Mouse (Mus musculus): ENCODE measurements around the gene Ptdss2. TPM values are rescaled to one million over a fixed set of nuclear protein-coding genes. Genes with fewer than 3 reads are reported as not detected.

Ptdss2 gene
- total RNA-seq (2014; rRNA removed) (24.5 and 24.9 TPM in 2 replicates), polyA plus RNA-seq (2015; fragmentation: Nextera tagmentation; extraction: Ambion mirVana) (70.5 and 78.3 TPM in 2 replicates)

DNA sequence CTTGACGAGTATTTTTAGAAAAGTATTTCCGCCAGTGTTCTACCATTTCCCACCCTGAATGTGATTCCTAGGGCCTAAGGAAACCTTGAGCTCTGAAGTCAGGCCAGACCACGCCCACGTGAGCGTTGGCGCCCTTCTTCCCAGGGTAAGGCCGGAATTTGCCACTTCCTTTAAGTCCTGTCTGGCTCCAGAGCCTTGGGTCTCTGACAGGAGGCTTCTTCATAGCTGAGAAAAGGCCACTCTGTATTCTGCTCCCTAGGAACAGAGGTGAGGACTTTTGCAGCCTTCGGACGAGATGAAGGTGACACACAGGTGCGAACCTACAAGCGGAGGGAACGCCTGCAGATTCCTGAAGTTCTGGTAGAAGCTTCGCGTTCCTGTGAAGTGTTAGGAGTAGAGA, at the start of gene Ptdss2:
TSS of gene Ptdss2 (plus strand) at position 138 of the 400 bp plus-strand sequence.
- DNase-seq (no peak), ATAC-seq (no peak)
- Histone ChIP-seq H3K9me3 (ENCODE audit: low read length) (no peaks in the 10 kb centered on the region), H3K9ac (peak within 1 kb of the TSS; percentile 57), H3K4me2 (ENCODE audit: low read depth) (peak within 1 kb of the TSS; percentile 67), H3K4me3 (ENCODE audit: low read depth, low read length) (peak within 1 kb of the TSS; percentile 42), H3K4me1 (ENCODE audit: insufficient read depth) (no peaks in the 10 kb centered on the region), H3K27me3 (ENCODE audit: insufficient read depth, low read length) (no peaks in the 10 kb centered on the region), H3K36me3 (ENCODE audit: insufficient read depth) (no peaks in the 10 kb centered on the region), H3K27ac (ENCODE audit: low read depth, low read length) (0 out of 2 replicates have a peak within 1 kb of the TSS, but pooled peaks have one; percentile 57)
- WGBS: 57% methylated on average over 14 of the region's 14 CpGs
- TF ChIP-seq CTCF (IDR thresholded peaks at IDR 0.05; ENCODE audit: low read depth): no peak

DNA sequence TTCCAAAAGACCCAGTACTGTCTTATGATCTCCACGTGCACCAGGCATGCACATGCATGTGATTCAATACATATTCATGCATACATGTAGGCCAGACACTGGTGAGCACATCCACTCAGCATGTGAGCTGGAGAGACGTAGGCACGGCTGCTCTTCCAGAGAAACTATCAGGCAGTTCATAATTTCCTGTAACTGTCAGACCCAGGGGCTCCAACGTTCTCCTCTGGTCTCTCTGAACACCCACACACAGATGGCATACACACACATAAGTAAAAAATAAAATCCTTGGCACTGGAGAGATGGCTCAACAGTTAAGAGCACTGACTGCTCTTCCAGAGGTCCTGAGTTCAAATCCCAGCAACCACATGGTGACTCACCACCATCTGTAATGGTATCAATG, 48.4 kb upstream of the Ptdss2 start:
- H3K9me3 ChIP-seq (ENCODE audit: low read length): no peaks in the 10 kb centered on the region
- H3K27me3 ChIP-seq (ENCODE audit: insufficient read depth, low read length): no peaks in the 10 kb centered on the region
- H3K27ac ChIP-seq (ENCODE audit: low read depth, low read length): no peak overlapping the region
- no peak overlapping the region for H3K4me2 ChIP-seq (ENCODE audit: low read depth)
- WGBS: 79% methylated on average over 4 of the region's 4 CpGs
- no peak for TF ChIP-seq CTCF (IDR thresholded peaks at IDR 0.05; ENCODE audit: low read depth)
- no peak overlapping the region for H3K9ac ChIP-seq
- H3K36me3 ChIP-seq (ENCODE audit: insufficient read depth): peaks cover 1% of the 10 kb centered on the region; the same call in 1 of the 2 replicates
- ATAC-seq: no peak
- no peak overlapping the region for H3K4me3 ChIP-seq (ENCODE audit: low read depth, low read length)
- H3K4me1 ChIP-seq (ENCODE audit: insufficient read depth): peaks cover 4% of the 10 kb centered on the region; the same call in 1 of the 2 replicates
- DNase-seq: no peak

DNA sequence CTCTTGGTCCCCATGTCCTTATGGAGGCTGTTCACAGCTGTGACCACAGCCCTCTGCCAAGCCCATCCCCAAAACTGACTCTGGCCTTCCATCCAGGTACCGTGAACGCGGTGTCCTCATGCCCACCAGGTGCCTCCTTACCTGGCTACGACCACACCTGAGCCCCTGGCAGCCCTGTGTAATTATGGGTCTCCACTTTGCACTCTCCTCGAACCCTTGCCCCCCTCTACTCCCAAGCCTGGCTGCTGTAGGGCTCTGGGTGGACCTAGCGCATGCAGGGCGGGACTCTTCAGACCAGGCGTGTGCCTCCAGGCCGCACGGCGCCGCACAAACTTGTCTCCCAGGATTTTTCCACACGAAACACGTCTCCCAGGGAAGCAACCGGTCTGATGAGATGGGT, 44.3 kb upstream of the Ptdss2 start, which contains the start of gene Pkp3:
TSS of gene Pkp3 (plus strand) at position 378 of the 400 bp plus-strand sequence.
- no peak for TF ChIP-seq CTCF (IDR thresholded peaks at IDR 0.05; ENCODE audit: low read depth)
- Histone ChIP-seq H3K27ac (ENCODE audit: low read depth, low read length) (no peak within 1 kb of the TSS), H3K36me3 (ENCODE audit: insufficient read depth) (no peaks in the 10 kb centered on the region), H3K4me1 (ENCODE audit: insufficient read depth) (no peaks in the 10 kb centered on the region), H3K9me3 (ENCODE audit: low read length) (no peaks in the 10 kb centered on the region), H3K9ac (no peak within 1 kb of the TSS), H3K4me2 (ENCODE audit: low read depth) (no peak within 1 kb of the TSS), H3K27me3 (ENCODE audit: insufficient read depth, low read length) (no peaks in the 10 kb centered on the region), H3K4me3 (ENCODE audit: low read depth, low read length) (no peak within 1 kb of the TSS)
- no peak for DNase-seq
- no peak for ATAC-seq
- WGBS: 92% methylated on average over 15 of the region's 15 CpGs

DNA sequence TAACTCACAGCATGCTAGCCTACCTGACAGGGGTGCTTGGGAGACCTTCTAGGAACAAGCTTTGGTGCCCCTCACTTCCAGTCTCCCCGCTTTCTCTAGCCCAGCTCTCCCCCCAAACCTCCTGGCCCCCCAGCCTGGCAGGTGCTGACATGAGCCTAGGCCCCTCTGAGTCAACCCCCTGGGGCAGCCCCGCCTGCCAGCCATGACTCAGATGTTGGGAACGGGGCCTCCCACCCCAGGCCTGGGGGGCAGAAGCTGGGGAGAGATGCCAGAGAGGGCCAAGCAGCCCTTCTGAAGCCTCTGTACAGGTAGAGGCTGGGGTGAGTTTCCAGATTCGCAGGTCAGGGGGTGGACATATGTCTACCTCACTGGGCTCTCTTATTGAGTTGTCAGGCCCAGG, 43.3 kb upstream of the Ptdss2 start:
- Histone ChIP-seq H3K27ac (ENCODE audit: low read depth, low read length) (no peak overlapping the region), H3K9ac (no peak overlapping the region), H3K4me1 (ENCODE audit: insufficient read depth) (no peaks in the 10 kb centered on the region), H3K27me3 (ENCODE audit: insufficient read depth, low read length) (no peaks in the 10 kb centered on the region), H3K9me3 (ENCODE audit: low read length) (no peaks in the 10 kb centered on the region), H3K4me2 (ENCODE audit: low read depth) (no peak overlapping the region), H3K36me3 (ENCODE audit: insufficient read depth) (no peaks in the 10 kb centered on the region), H3K4me3 (ENCODE audit: low read depth, low read length) (no peak overlapping the region)
- TF ChIP-seq CTCF (IDR thresholded peaks at IDR 0.05; ENCODE audit: low read depth): no peak
- ATAC-seq (no peak), DNase-seq (no peak)
- 86% methylated on average over 4 of the region's 4 CpGs for WGBS

DNA sequence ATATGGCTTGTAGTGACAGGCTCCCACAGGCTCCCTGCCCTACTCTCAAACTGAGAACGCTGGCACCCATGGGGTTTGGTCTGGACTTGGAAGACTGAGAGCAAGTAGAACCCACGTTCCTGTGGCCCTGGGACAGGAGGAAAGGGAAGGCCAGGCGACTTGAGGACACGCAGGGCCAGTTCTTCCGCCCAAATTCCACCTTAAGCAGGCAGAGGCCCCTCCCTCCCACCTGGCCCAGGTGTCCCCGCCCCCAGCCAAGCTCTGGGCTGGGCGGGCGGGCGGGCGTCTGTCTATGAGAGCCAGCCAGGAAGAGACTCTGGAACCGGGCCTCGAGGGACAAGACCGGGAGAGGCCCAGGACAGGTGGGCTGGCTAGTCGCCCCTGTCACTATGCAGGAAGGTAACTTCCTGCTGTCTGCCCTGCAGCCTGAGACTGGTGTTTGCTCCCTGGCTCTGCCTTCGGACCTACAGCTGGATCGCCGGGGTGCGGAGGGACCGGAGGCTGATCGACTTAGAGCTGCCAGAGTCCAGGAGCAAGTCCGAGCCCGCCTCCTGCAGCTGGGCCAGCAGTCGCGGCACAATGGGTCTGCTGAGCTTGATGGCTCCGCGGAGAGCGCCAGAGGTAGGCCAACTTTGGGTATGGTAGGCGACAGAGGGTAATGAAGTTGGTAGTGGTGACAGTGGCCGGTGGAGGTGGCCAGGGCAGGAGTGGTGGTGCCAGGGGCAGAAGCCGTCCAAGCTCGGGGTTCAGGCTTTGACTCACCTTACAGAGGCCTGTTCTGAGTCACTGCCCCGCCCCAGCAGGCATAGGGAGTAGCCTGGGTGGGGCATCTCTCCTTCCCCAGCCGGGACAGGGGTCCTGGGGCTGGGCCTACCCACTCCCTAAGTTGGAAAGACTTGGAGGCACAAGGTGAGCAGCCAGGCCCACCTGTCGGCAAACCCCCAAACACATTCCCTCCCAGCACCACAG, 42.4 kb upstream of the Ptdss2 start:
- Histone ChIP-seq H3K4me3 (ENCODE audit: low read depth, low read length) (no peak overlapping the region), H3K4me2 (ENCODE audit: low read depth) (no peak overlapping the region), H3K4me1 (ENCODE audit: insufficient read depth) (no peaks in the 10 kb centered on the region), H3K36me3 (ENCODE audit: insufficient read depth) (no peaks in the 10 kb centered on the region), H3K9me3 (ENCODE audit: low read length) (no peaks in the 10 kb centered on the region), H3K27ac (ENCODE audit: low read depth, low read length) (no peak overlapping the region), H3K9ac (no peak overlapping the region), H3K27me3 (ENCODE audit: insufficient read depth, low read length) (no peaks in the 10 kb centered on the region)
- ATAC-seq (no peak), DNase-seq (no peak)
- no peak for TF ChIP-seq CTCF (IDR thresholded peaks at IDR 0.05; ENCODE audit: low read depth)
- 27% methylated on average over 34 of the region's 34 CpGs for WGBS

DNA sequence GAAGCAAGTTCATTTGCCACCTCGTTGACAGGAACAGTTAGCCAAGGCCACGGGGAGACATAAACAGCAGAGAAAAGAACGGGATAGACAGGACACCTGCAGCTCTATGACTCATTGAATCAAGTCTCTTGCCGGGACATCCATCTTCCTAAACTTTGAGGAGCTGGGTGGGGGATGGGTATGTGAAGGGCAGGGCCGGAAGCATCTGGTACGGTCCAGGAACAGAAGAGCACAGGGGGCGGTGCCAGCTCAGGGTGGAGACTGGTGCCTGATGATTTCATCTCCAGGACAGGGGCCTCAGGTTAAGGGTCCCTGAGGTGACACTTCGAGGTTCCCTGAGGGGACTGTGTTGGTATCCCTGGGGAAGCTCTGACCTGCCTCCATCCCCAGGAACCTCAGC, 34.3 kb upstream of the Ptdss2 start:
- Histone ChIP-seq H3K4me3 (ENCODE audit: low read depth, low read length) (no peak overlapping the region), H3K4me2 (ENCODE audit: low read depth) (no peak overlapping the region), H3K9ac (no peak overlapping the region), H3K4me1 (ENCODE audit: insufficient read depth) (no peaks in the 10 kb centered on the region), H3K9me3 (ENCODE audit: low read length) (no peaks in the 10 kb centered on the region), H3K27me3 (ENCODE audit: insufficient read depth, low read length) (peaks cover 10% of the 10 kb centered on the region), H3K36me3 (ENCODE audit: insufficient read depth) (no peaks in the 10 kb centered on the region), H3K27ac (ENCODE audit: low read depth, low read length) (no peak overlapping the region)
- no peak for DNase-seq
- 62% methylated on average over 8 of the region's 8 CpGs for WGBS
- no peak for TF ChIP-seq CTCF (IDR thresholded peaks at IDR 0.05; ENCODE audit: low read depth)
- ATAC-seq: no peak

DNA sequence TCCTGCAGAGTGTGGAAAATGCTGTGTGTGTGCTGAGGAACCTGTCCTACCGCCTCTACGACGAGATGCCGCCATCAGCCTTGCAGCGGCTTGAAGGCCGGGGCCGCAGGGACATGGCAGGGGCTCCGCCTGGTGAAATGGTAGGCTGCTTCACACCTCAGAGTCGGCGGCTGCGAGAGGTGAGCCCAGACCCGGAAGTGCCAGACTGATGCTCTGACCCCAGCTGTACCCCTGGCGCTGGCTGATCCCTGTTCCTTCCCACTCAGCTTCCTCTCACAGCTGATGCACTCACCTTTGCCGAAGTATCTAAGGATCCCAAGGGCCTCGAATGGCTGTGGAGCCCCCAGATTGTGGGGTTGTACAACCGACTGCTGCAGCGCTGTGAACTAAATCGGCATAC, 33.7 kb upstream of the Ptdss2 start:
- Histone ChIP-seq H3K36me3 (ENCODE audit: insufficient read depth) (no peaks in the 10 kb centered on the region), H3K9me3 (ENCODE audit: low read length) (no peaks in the 10 kb centered on the region), H3K4me1 (ENCODE audit: insufficient read depth) (no peaks in the 10 kb centered on the region), H3K27me3 (ENCODE audit: insufficient read depth, low read length) (peaks cover 12% of the 10 kb centered on the region), H3K27ac (ENCODE audit: low read depth, low read length) (no peak overlapping the region), H3K4me2 (ENCODE audit: low read depth) (no peak overlapping the region), H3K4me3 (ENCODE audit: low read depth, low read length) (no peak overlapping the region), H3K9ac (no peak overlapping the region)
- no peak for TF ChIP-seq CTCF (IDR thresholded peaks at IDR 0.05; ENCODE audit: low read depth)
- 20% methylated on average over 18 of the region's 18 CpGs for WGBS
- ATAC-seq: no peak
- no peak for DNase-seq

Measured in forebrain, postnatal 0 days (tissue).